Mouse (Mus musculus): Measurements from ENCODE around the gene Tada2b. TPM values are rescaled to one million over a fixed set of nuclear protein-coding genes. Genes with fewer than 3 reads are reported as not detected.

Gene Tada2b
- total and polyA plus RNA-seq, 3 experiments: 9.6 to 24.9 TPM; not detected in 1

- H3K9me3 ChIP-seq (replicated peaks; ENCODE audit: insufficient read depth, low read length): no peaks in the 10 kb centered on the region
These were observed 42.2 kb upstream of the Tada2b start for GRCm38 (mm10) chr5:36526274-36526673.

GRCm38 (mm10) chr5:36525216-36525615 lies 41.1 kb upstream of the Tada2b start:
- H3K4me3 ChIP-seq (ENCODE audit: control insufficient read depth in 1 of 2, insufficient read depth in 1 of 2, low read depth in 2 of 2, low read length in 2 of 2): no peak overlapping the region
- H3K9me3 ChIP-seq (replicated peaks; ENCODE audit: insufficient read depth, low read length): no peaks in the 10 kb centered on the region
- H3K36me3 ChIP-seq (ENCODE audit: control insufficient read depth in 1 of 2, insufficient read depth in 2 of 2, low read length in 2 of 2): peaks cover 3 to 32% of the 10 kb centered on the region in 2 experiments
- TF ChIP-seq MAZ (IDR thresholded peaks at IDR 0.05; ENCODE audit: low read depth, low read length): no peak
- TF ChIP-seq GABPA (IDR thresholded peaks at IDR 0.05; ENCODE audit: low read depth, low read length): no peak
- no peak for TF ChIP-seq NELFE (IDR thresholded peaks at IDR 0.05; ENCODE audit: low read depth, low read length)
- no peak for TF ChIP-seq SMC3 (IDR thresholded peaks at IDR 0.05; ENCODE audit: low read depth, low read length)
- no peak overlapping the region for H3K9ac ChIP-seq (ENCODE audit: control insufficient read depth, low read depth, low read length, poor library complexity, severe bottlenecking)
- H3K27me3 ChIP-seq (ENCODE audit: control insufficient read depth in 1 of 2, insufficient read depth in 2 of 2, low read length in 2 of 2): no peaks in the 10 kb centered on the region
- peaks cover 4% of the 10 kb centered on the region for H3K79me2 ChIP-seq (ENCODE audit: control insufficient read depth, insufficient read depth, low read length, poor library complexity)
- H3K27ac ChIP-seq (ENCODE audit: control insufficient read depth, low read depth, low read length): no peak overlapping the region
- DNase-seq (ENCODE audit: low read depth, low spot score): no peak
- peaks cover 23 to 35% of the 10 kb centered on the region in 2 experiments for H3K4me1 ChIP-seq (ENCODE audit: control insufficient read depth in 1 of 2, insufficient read depth in 2 of 2, low read length in 2 of 2)

More at GRCm38 (mm10) chr5:36526274-36526673, 42.2 kb upstream of the Tada2b start:
- DNase-seq (ENCODE audit: low read depth, low spot score): peak; percentile 23
- Histone ChIP-seq H3K79me2 (ENCODE audit: control insufficient read depth, insufficient read depth, low read length, poor library complexity) (peaks cover 6% of the 10 kb centered on the region), H3K36me3 (ENCODE audit: control insufficient read depth in 1 of 2, insufficient read depth in 2 of 2, low read length in 2 of 2) (peaks cover 3 to 35% of the 10 kb centered on the region in 2 experiments), H3K4me1 (ENCODE audit: control insufficient read depth in 1 of 2, insufficient read depth in 2 of 2, low read length in 2 of 2) (peaks cover 23 to 35% of the 10 kb centered on the region in 2 experiments), H3K27ac (ENCODE audit: control insufficient read depth, low read depth, low read length) (no peak overlapping the region), H3K9ac (ENCODE audit: control insufficient read depth, low read depth, low read length, poor library complexity, severe bottlenecking) (no peak overlapping the region), H3K4me3 (ENCODE audit: control insufficient read depth in 1 of 2, insufficient read depth in 1 of 2, low read depth in 2 of 2, low read length in 2 of 2) (no peak overlapping the region), H3K27me3 (ENCODE audit: control insufficient read depth in 1 of 2, insufficient read depth in 2 of 2, low read length in 2 of 2) (no peaks in the 10 kb centered on the region)
- peak; percentile 29 for TF ChIP-seq RAD21 (IDR thresholded peaks at IDR 0.05; ENCODE audit: low read depth, low read length)
- TF ChIP-seq USF2 (IDR thresholded peaks at IDR 0.05; ENCODE audit: borderline replicate concordance in 1 of 2, insufficient read depth in 1 of 2, low read depth in 1 of 2, low read length in 2 of 2): no peak
- no peak for TF ChIP-seq TBP (IDR thresholded peaks at IDR 0.05; ENCODE audit: low read depth, low read length)
- peak; percentile 20; the same call in 1 of the 2 replicates for TF ChIP-seq SMC3 (IDR thresholded peaks at IDR 0.05; ENCODE audit: low read depth, low read length)
- TF ChIP-seq SIN3A (IDR thresholded peaks at IDR 0.05; ENCODE audit: low read length): no peak
- TF ChIP-seq POLR2AphosphoS5 (IDR thresholded peaks at IDR 0.05; ENCODE audit: borderline replicate concordance, low read depth, low read length): no peak
- TF ChIP-seq CTCF (IDR thresholded peaks at IDR 0.05 in 2 of 3, conservative IDR thresholded peaks at IDR 0.05 in 1 of 3; ENCODE audit: control insufficient read depth in 1 of 3, insufficient read depth in 1 of 3, low read depth in 2 of 3, low read length in 3 of 3, poor library complexity in 1 of 3, severe bottlenecking in 1 of 3): peak in 1 of 3 experiments; percentile 35; a peak in 2 of 6 replicates
- no peak for TF ChIP-seq MYB (IDR thresholded peaks at IDR 0.05; ENCODE audit: low read depth, low read length)
- no peak for TF ChIP-seq CHD1 (IDR thresholded peaks at IDR 0.05; ENCODE audit: low read depth, low read length)
- TF ChIP-seq NELFE (IDR thresholded peaks at IDR 0.05; ENCODE audit: low read depth, low read length): no peak

DNA sequence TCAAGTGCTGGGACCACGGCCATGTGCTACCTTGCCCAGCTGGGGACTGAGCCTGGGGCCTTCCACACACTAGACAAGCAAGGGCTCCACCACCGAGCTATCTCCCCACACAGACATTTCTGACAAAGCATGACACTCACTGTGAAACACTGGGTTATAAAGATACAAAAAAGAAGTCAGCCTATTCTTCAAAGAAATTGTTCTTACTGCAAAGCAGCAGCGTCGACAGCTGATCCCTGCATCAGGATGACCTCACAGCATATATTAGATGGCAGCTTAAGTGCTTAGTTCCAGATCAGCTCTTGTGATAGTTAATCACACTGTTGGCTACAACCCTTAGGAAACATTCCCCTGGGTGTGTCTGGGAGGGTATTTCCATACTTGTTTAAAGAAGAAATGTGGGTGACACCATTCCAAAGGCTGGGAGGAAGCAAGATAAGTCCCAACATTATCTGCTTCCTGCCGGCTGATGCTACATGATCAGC lies 39.2 kb upstream of the Tada2b start:
- Histone ChIP-seq H3K4me3 (ENCODE audit: control insufficient read depth in 1 of 2, insufficient read depth in 1 of 2, low read depth in 2 of 2, low read length in 2 of 2) (no peak overlapping the region), H3K27me3 (ENCODE audit: control insufficient read depth in 1 of 2, insufficient read depth in 2 of 2, low read length in 2 of 2) (no peaks in the 10 kb centered on the region), H3K79me2 (ENCODE audit: control insufficient read depth, insufficient read depth, low read length, poor library complexity) (no peaks in the 10 kb centered on the region), H3K36me3 (ENCODE audit: control insufficient read depth in 1 of 2, insufficient read depth in 2 of 2, low read length in 2 of 2) (peaks cover 3 to 21% of the 10 kb centered on the region in 2 experiments), H3K9me3 (replicated peaks; ENCODE audit: insufficient read depth, low read length) (no peaks in the 10 kb centered on the region), H3K9ac (ENCODE audit: control insufficient read depth, low read depth, low read length, poor library complexity, severe bottlenecking) (peak overlapping the region; percentile 16; the same call in 1 of the 2 replicates), H3K27ac (ENCODE audit: control insufficient read depth, low read depth, low read length) (peak overlapping the region; percentile 81), H3K4me1 (ENCODE audit: control insufficient read depth in 1 of 2, insufficient read depth in 2 of 2, low read length in 2 of 2) (peaks cover 12 to 23% of the 10 kb centered on the region in 2 experiments)
- peak; percentile 81 for DNase-seq (ENCODE audit: low read depth, low spot score)
- TF ChIP-seq TCF12 (IDR thresholded peaks at IDR 0.05; ENCODE audit: low read depth, low read length): no peak
- no peak for TF ChIP-seq E2F4 (IDR thresholded peaks at IDR 0.05; ENCODE audit: borderline replicate concordance, low read depth, low read length)
- no peak for TF ChIP-seq ZMIZ1 (IDR thresholded peaks at IDR 0.05; ENCODE audit: low read depth, low read length)
- TF ChIP-seq ZNF384 (IDR thresholded peaks at IDR 0.05; ENCODE audit: low read depth, low read length): no peak
- TF ChIP-seq TBP (IDR thresholded peaks at IDR 0.05; ENCODE audit: low read depth, low read length): no peak
- TF ChIP-seq RAD21 (IDR thresholded peaks at IDR 0.05; ENCODE audit: low read depth, low read length): no peak
- TF ChIP-seq MYB (IDR thresholded peaks at IDR 0.05; ENCODE audit: low read depth, low read length): no peak
- TF ChIP-seq SIN3A (IDR thresholded peaks at IDR 0.05; ENCODE audit: low read length): no peak
- TF ChIP-seq CHD1 (IDR thresholded peaks at IDR 0.05; ENCODE audit: low read depth, low read length): no peak
- TF ChIP-seq POLR2A (IDR thresholded peaks at IDR 0.05; ENCODE audit: control insufficient read depth in 1 of 2, insufficient read depth in 1 of 2, low read depth in 1 of 2, low read length in 2 of 2, poor library complexity in 1 of 2): no peak
- no peak for TF ChIP-seq MAZ (IDR thresholded peaks at IDR 0.05; ENCODE audit: low read depth, low read length)
- TF ChIP-seq BHLHE40 (IDR thresholded peaks at IDR 0.05; ENCODE audit: borderline replicate concordance, low read depth, low read length): 0 out of 2 replicates have a peak, but pooled peaks have one; percentile 8
- TF ChIP-seq MEF2A (IDR thresholded peaks at IDR 0.05; ENCODE audit: extremely low read depth, insufficient replicate concordance, low read depth, low read length, poor library complexity, severe bottlenecking): no peak
- peak; percentile 84 for TF ChIP-seq MXI1 (IDR thresholded peaks at IDR 0.05; ENCODE audit: low read depth, low read length)
- no peak for TF ChIP-seq NRF1 (IDR thresholded peaks at IDR 0.05; ENCODE audit: insufficient read depth, low read depth, low read length, poor library complexity, severe bottlenecking)
- no peak for TF ChIP-seq USF1 (IDR thresholded peaks at IDR 0.05; ENCODE audit: low read depth, low read length)
- TF ChIP-seq POLR2AphosphoS5 (IDR thresholded peaks at IDR 0.05; ENCODE audit: borderline replicate concordance, low read depth, low read length): no peak
- peak; percentile 73 for TF ChIP-seq ETS1 (IDR thresholded peaks at IDR 0.05; ENCODE audit: low read depth, low read length)

Data from MEL (cell line).